Mouse (Mus musculus) C2C12 (cell line): Measurements from ENCODE around the gene Cdx4. TPM values are rescaled to one million over a fixed set of nuclear protein-coding genes. Genes with fewer than 3 reads are reported as not detected.
A peak's percentile ranks its signal among the peaks of the same experiment; 100 is the strongest.

Experiments used
- H3K27me3 ChIP-seq: one replicate; pipeline ENCODE4 v1.6.1; 2011; ENCODE audit not compliant: control insufficient read depth, insufficient read depth, insufficient read length
- H3K36me3 ChIP-seq: one replicate; pipeline ENCODE4 v1.6.1; 2011; ENCODE audit not compliant: control insufficient read depth, insufficient read depth
- H3K4me3 ChIP-seq: one replicate; pipeline ENCODE4 v1.5.1; 2011; ENCODE audit warnings: mild to moderate bottlenecking, control low read depth; ENCODE audit not compliant: poor library complexity, insufficient read depth, severe bottlenecking
- H3K79me2 ChIP-seq: one replicate; pipeline ENCODE4 v1.6.1; 2011; ENCODE audit not compliant: control insufficient read depth, insufficient read depth
- H3K79me3 ChIP-seq: one replicate; pipeline ENCODE4 v1.6.1; 2011; ENCODE audit warnings: low read depth, control low read depth
- H3ac ChIP-seq: one replicate; pipeline ENCODE3; 2011; ENCODE audit warnings: low read depth; ENCODE audit not compliant: control insufficient read depth, insufficient read length
- CEBPB ChIP-seq: IDR thresholded peaks from one replicate; pipeline ENCODE4 v1.6.1; 2011; ENCODE audit warnings: low read depth, mild to moderate bottlenecking, control low read depth, moderate library complexity
- CTCF ChIP-seq: IDR thresholded peaks from one replicate; pipeline ENCODE4 v1.5.1; 2011; ENCODE audit not compliant: control insufficient read depth, insufficient read depth, insufficient read length
- FOSL1 ChIP-seq: IDR thresholded peaks from one replicate; pipeline ENCODE4 v1.8.0; 2011; ENCODE audit warnings: mild to moderate bottlenecking, low read length; ENCODE audit not compliant: poor library complexity, insufficient read depth, severe bottlenecking
- MAX ChIP-seq: IDR thresholded peaks from one replicate; pipeline ENCODE4 v1.6.1; 2011; ENCODE audit warnings: mild to moderate bottlenecking, control low read depth
- MYOD1 ChIP-seq: IDR thresholded peaks from one replicate; pipeline ENCODE4 v1.6.1; 2011; ENCODE audit warnings: low read depth; ENCODE audit not compliant: control insufficient read depth, insufficient read length
- MYOG ChIP-seq: IDR thresholded peaks from one replicate; pipeline ENCODE4 v1.6.1; 2011; ENCODE audit not compliant: control insufficient read depth, insufficient read length; ENCODE audit errors: extremely low read depth
- USF1 ChIP-seq: IDR thresholded peaks from one replicate; pipeline ENCODE4 v1.6.1; 2011; ENCODE audit warnings: low read depth, mild to moderate bottlenecking, control low read depth, moderate library complexity
- polyA plus RNA-seq: library from polyadenylated mRNA; unstranded; fragments of >200 nt; fragmentation: generic; extraction: Trizol; gene quantifications from one replicate; pipeline ENCODE4 v1.2.1, GENCODE M21; 2012; ENCODE audit warnings: missing spikeins

Cdx4 gene
- polyA plus RNA-seq, 1 experiment, result not detected

DNA sequence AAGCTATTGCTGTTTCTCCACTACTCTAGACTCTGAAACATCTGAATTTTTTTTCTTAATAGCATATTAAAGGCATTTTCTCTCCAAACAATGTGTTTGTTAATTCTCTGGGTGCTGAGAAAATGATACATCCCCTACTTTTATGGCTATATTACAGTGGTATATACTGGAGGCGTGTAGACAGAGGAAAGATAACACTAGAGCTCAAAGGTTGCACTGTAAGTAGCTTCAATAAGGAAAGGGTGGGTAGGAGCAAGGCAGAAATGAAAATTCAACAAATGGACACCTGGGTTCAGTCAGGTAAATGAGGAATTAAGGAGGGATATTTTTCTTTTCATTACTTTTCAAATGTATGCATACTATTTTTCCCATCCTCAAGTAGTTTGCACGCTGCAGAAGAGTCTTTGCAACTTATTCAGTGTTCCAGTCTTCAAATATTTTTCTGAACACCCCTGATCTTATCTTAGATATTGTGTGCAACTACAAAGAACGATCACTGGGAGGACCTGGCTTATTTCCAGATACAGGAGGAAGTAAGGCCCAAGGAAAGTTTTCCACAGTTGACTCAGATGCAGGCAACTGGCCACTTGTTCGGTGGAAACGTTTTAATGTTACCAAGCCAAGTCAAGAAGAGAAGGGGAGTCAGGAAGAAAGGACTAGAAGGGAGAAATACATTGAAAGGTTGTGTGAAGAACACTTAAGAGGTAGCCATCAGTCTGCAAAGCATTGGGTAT is 10.1 kb downstream of the Cdx4 start:
- Histone ChIP-seq H3K79me2 (no peaks in the 10 kb centered on the region), H3K36me3 (no peaks in the 10 kb centered on the region), H3K4me3 (no peak overlapping the region), H3ac (no peak overlapping the region), H3K27me3 (no peaks in the 10 kb centered on the region), H3K79me3 (no peaks in the 10 kb centered on the region)
- TF ChIP-seq MAX (no peak), CTCF (no peak), CEBPB (no peak), FOSL1 (no peak)

DNA sequence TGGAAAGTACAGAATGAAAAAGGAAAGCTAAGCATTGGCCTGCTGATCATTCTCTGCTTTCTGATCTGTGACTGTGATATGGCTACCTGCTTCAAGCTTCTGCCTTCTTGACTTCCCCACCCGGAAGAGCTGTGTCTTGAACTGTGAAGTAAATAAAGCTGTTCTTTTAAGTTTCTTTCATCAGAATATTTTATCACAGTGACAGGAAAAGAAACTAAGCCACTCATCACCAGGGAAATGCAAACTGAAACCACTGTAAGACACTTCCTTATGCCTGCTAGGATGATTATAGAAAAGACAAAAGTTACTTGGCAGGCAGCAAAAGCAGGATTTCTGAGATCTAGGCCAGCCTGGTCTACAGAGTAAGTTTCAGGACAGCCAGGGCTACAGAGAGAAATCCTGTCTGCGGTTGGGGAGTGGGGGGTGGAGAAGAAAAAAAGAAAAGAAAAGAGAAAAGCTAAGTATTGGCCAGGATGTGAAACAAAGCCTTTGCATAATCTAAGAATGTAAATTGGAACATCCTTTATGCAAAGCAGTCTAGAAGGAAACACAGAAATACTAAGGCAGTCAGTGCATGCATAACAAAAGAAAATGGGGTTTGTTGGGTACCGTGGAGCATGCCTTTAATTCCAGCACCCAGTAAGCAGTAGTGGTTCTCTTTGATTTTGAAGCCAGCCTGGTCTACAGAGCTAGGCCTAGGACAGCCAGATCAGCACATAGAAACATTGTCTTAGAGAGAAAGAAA is 20.3 kb downstream of the Cdx4 start:
- Histone ChIP-seq H3K79me2 (no peaks in the 10 kb centered on the region), H3K79me3 (no peaks in the 10 kb centered on the region), H3ac (no peak overlapping the region), H3K27me3 (no peaks in the 10 kb centered on the region), H3K4me3 (no peak overlapping the region), H3K36me3 (no peaks in the 10 kb centered on the region)
- TF ChIP-seq MAX (no peak), CTCF (no peak), USF1 (no peak), MYOD1 (no peak), MYOG (no peak), CEBPB (no peak), FOSL1 (no peak)

- Histone ChIP-seq H3K79me3 (peaks cover 2% of the 10 kb centered on the region), H3K79me2 (no peaks in the 10 kb centered on the region), H3K4me3 (peak overlapping the region; percentile 50), H3K36me3 (no peaks in the 10 kb centered on the region), H3K27me3 (no peaks in the 10 kb centered on the region), H3ac (no peak overlapping the region)
- TF ChIP-seq USF1 (no peak), FOSL1 (no peak), MYOG (no peak), MAX (no peak), CTCF (no peak), CEBPB (no peak), MYOD1 (no peak)
Observed at GRCm38 (mm10) chrX:103355784-103356183, 34.6 kb downstream of the Cdx4 start.

GRCm38 (mm10) chrX:103356287-103356686 is 35.1 kb downstream of the Cdx4 start, which contains the start of gene Chic1:
Gene Chic1 (plus strand): TSS chrX:103356476.
- Histone ChIP-seq H3K79me2 (no peaks in the 10 kb centered on the region), H3K79me3 (peaks cover 2% of the 10 kb centered on the region), H3K27me3 (no peaks in the 10 kb centered on the region), H3K4me3 (peak within 1 kb of the TSS; percentile 50), H3ac (peak within 1 kb of the TSS; percentile 77), H3K36me3 (no peaks in the 10 kb centered on the region)
- TF ChIP-seq USF1, result peak; percentile 89
- no peak for TF ChIP-seq MAX
- no peak for TF ChIP-seq CTCF

DNA sequence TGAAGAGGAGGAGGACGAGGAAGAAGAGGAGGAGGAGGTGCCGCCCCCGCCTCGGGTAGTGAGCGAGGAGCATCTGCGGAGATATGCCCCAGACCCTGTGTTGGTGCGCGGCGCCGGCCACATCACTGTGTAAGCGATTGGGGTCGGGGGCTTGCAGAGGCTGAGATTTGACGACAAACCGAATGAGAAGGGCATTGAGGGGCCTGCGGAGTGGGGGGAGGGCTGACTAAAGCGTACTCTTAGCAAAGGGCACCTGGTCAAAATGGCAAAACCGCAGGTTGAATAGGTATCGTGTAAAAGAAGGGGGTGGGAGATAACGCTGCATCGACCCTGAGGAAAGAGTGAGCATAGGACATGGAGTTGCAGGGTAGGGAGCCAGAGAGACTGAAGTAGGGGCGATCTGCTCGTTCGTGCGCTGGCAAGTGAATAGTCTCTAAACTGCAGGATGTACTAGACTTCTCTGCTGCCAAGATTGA is 35.6 kb downstream of the Cdx4 start:
- no peaks in the 10 kb centered on the region for H3K79me2 ChIP-seq
- H3K27me3 ChIP-seq, result no peaks in the 10 kb centered on the region
- H3K79me3 ChIP-seq, result peaks cover 2% of the 10 kb centered on the region
- no peak for TF ChIP-seq CEBPB
- no peak for TF ChIP-seq CTCF
- H3K36me3 ChIP-seq, result no peaks in the 10 kb centered on the region
- H3ac ChIP-seq, result peak overlapping the region; percentile 77
- H3K4me3 ChIP-seq, result peak overlapping the region; percentile 50

- Histone ChIP-seq H3ac (no peak overlapping the region), H3K4me3 (no peak overlapping the region), H3K79me3 (peaks cover 1% of the 10 kb centered on the region), H3K27me3 (no peaks in the 10 kb centered on the region), H3K36me3 (no peaks in the 10 kb centered on the region), H3K79me2 (no peaks in the 10 kb centered on the region)
- TF ChIP-seq FOSL1 (no peak), CEBPB (peak; percentile 8)
Observed at GRCm38 (mm10) chrX:103366201-103366600, 45.0 kb downstream of the Cdx4 start.
